Mouse (Mus musculus) c-Kit-positive CD71-positive TER-119-negative erythroid progenitor cells, embryonic 14.5 days (primary cell): ENCODE results near the gene Htra1.

Source experiments
- DNase-seq: peaks from one replicate; pipeline ENCODE4 v3.0.0-alpha.2; 2013; ENCODE audit warnings: low read depth

Gene Htra1

GRCm38 (mm10) chr7:130966876-130967275, 31.0 kb downstream of the Htra1 start:
- no peak for DNase-seq

GRCm38 (mm10) chr7:130967901-130968300, 32.0 kb downstream of the Htra1 start:
- DNase-seq = no peak

DNA sequence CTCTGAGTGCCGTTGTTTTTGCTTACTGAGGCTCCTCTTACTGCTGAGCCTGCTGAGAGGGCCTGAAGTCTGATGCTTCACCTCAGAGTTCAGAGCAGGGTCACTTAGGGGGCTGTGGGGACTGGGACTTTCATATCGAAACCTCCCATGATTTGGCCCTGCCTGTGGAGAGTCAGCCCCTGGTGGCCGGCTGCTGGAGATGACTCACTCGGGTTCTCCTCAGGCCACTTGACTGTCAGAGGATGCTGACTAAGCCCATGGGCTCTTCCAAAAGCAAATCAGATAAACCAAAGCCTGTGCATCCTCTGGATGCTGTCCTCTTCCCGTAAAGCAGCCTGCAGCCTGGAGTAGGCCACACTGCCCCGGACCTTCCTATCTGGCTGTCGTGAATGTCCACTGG, 32.6 kb downstream of the Htra1 start:
- no peak for DNase-seq

- DNase-seq = no peak
Measured at GRCm38 (mm10) chr7:130969076-130969475, 33.2 kb downstream of the Htra1 start.

GRCm38 (mm10) chr7:130969507-130969906, 33.6 kb downstream of the Htra1 start:
- no peak for DNase-seq

DNA sequence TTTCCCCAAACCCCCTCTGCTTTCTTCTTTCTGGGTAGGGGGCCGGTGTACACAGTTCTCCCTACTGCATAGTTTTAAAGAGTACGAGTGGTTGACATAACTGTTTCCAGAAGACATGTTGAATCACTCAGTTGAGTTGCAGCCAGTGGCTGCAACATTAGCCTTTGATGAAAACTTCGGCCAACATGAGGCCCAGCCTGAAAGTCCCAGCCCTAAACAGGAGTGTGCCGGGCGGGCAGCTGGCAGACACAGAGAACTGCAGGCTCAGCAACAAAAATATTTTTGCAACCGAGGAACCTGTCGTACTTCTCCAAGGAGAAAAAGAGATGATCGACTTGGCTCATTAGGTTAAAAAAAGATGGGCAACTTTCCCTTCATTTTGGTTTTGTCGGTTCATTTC, 36.9 kb downstream of the Htra1 start:
- no peak for DNase-seq

DNA sequence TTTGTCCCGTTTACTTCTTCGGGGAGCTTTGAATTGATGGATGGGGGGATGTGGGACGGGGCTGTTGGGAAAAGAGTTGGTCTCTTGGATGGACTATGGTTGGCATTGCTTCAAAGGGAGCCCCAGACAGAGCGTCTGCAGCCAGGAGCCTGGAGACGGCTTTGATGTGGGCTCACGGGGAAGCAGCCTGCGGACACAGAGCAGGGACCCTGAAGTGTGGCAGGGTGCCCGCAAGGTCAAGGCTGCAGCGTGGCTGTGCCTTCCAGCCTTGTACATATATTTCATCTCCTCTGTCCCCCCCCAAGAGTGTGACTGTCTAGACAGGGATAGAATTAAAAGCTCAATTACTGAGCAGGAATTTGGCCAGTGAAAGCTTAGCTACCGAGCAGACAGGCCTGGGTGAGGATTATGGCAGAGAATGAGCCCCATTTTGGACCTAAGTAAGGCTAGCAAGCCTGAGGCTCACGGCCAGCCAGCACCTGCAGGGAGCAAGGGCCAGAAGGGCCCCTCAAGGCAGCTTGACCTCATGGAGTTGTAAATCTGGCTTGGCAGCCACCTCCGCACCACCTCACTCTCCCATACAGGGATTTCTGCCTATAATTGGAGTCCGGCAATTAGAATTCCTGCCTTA, 40.5 kb downstream of the Htra1 start:
- DNase-seq = no peak

DNA sequence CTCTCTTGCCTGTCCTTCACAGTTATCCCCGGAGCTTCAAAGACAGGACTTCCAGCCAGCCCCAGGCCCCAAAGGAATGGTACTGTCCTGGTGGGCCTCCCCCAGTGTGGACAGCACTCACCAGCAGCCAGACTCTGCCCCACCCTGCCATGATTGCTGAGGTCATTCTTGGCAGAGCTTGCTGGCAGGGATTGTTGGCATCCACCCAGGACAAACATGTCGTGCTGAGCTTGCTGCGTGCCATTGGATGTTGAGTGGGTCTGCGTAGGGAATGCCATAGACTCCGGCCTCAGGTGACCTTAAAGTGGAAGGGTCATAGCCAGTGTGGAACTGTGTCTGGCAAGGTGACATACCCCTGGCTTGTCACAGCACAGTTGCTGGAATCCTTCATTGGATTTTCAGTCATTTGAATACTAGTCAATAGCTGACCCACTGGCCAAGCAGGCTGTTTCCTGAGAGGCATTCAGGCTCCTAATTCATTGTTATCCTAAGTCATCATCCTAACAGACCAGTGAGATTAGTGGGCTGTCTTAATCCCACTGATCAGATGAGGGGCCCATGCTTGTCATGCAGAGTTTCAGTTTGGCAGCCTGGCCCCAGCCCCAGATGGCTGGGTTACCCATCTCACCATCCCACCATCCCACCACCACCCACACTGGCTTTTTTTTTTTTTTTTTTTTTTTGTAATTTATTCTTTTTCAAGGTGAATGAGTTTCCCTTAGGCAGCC, 42.0 kb downstream of the Htra1 start:
- DNase-seq = no peak

GRCm38 (mm10) chr7:130978545-130978944, 42.6 kb downstream of the Htra1 start:
- no peak for DNase-seq

GRCm38 (mm10) chr7:130980130-130980529, 44.2 kb downstream of the Htra1 start:
- no peak for DNase-seq

- no peak for DNase-seq
Measured at GRCm38 (mm10) chr7:130982371-130982770, 46.5 kb downstream of the Htra1 start.

- no peak for DNase-seq
Measured at GRCm38 (mm10) chr7:130982881-130983280, 47.0 kb downstream of the Htra1 start.

DNA sequence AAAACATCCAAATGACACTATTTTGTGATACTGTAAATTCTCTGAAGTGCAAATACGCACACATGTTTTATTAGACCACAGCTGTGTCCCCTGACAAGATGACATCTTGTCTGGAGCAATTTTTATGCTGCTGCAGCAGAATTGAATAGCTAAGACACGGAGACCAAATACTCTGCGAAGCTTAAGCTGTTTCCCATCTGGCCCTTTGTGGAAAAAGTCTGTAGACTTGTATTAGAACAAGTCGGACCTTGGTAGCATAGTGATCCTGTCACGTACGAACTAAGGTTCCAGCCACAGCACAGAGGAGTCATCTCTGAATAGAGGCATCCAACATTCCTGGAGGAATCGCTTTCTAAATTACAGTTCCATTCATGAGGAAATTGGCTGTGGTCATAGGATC, 48.4 kb downstream of the Htra1 start:
- no peak for DNase-seq

DNA sequence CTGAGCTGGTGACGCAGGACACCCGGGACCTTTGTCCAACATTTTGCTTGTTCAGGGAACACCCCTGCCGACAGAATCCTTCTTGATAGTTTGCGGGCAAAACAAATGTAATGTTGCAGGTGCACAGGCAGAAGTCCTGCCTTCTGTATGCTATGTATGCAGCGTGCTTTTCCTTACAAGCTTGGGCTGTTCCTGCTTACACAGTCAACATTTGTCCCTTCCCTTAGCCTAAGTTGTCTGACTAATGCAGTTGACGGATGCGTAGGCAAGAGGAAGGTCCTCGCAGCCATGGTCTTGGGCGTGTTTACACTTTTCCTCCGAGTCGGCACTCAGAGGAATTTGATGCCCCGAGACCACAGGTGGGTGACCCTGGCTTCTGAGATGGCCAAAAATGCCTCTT, 49.3 kb downstream of the Htra1 start:
- DNase-seq = no peak

DNA sequence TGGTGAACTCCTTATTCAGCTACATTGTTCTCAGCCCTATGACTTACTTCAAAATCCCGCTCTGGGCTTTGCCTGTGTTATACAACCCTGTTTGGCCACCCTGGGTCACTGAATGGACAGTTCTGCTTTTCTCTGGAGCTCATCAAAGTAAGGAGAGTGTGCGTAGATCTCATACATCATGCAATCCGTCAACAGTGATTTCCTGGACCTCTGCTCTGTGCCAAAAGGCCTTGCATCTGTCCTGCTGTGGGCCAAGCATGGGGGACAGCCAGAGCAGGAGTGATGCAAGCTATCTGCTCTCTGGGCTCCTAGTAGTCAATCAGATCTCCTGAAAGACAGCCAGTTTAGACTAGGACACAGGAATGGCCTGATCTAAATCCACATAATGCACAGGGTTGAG, 49.8 kb downstream of the Htra1 start:
- DNase-seq = no peak

GRCm38 (mm10) chr7:130988146-130988545, 52.2 kb downstream of the Htra1 start:
- no peak for DNase-seq

DNA sequence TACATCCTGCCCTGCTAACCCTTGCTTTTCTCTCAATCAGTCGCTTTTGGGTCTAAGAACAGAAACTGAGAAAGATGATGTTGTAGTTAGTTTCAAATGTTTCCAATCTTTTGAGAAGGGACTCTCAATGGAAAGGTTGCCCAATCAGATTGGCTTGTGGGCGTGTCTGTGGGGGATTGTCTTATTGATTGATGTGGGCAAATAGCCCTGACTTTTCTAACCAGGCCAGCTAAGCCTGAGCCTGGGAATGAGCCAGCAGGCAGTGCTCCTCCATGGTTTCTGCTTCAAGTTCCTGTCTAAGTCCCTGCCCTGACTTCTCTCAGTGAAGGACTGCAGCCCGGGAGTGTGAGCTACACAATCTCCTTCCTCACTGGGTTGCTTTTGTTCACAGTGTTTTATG, 53.5 kb downstream of the Htra1 start:
- DNase-seq = no peak

DNA sequence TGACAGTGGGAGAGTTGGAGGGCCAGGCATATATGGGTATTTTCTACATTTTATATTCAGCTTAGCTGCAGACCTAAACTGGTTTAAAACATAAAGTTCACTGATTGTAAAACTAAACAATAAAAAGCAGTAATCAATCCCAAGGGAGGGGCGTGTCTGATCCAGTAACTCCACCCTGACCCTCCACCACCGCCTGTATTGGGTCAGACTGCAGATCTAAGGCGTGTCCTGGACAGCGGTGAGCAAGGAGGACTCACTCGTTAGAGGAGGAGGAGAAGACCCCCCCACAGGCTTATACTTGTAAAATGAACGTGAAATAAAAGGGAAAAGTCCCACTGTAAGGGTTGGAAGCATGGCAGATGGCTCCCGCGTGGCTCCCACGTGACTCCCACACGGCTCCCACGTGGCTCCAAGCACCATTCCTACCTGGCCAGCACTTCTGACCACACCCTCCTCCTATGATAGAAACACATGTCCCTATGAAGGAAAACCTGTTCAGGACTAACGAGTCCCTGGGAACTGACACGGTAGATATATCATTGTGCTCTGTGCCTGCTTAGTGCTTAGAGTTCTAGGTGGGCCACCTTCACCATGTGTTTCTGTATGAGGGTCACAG, 55.4 kb downstream of the Htra1 start:
- no peak for DNase-seq

DNA sequence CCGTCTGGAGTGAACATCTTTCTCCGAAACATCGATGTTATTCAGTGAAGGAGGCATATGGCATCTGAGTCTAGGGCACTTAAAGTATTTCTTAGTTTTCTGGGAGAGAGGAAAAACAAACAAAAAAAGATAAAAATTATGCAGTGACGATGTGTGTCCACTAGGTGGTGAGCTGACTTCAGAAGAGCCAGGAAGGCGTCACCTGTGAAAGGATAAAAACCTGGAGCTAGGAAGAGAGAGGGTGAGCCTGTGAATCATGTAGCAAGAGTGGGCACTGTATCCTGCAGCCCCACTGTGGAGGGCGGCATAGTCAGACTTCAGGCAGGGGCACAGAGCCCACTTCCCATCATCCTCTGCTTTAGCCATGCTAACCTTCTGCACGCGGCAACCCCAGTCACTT, 58.0 kb downstream of the Htra1 start:
- DNase-seq = no peak

DNA sequence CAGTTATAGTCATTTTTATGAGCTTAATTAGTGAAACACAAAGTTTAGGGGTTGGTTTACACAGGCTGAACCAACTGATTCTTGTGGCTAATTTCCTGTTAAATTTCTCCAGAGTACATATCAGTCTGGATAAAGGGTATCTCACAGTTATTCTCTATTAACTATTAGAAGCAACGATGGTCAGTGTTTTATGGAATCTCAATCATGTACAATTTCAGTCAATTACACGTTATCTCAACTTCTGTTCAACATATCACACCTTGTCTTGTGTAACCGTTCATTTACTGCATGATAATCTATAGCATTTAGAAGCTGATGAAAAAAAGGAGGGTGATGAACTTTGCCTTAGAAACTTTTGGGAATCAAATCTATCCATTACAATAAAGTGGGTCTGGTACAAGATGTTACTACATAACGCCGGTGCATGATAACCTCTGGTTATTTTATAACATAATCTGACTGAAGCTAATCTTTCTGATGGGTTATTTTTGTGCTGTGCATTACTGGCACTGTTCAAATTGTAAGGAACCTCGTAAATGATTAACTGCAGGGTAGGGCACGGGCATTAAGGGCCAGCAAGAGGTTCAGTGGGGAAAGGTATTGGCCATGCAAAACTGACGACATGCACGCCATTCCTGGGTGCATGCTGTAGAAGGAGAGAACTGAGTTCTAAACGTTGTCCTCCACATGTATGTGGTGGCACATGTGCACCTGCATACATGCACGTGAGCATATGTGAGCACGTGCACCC, 66.2 kb downstream of the Htra1 start:
- DNase-seq = no peak

- DNase-seq = no peak
Measured at GRCm38 (mm10) chr7:131004071-131004470, 68.2 kb downstream of the Htra1 start.

DNA sequence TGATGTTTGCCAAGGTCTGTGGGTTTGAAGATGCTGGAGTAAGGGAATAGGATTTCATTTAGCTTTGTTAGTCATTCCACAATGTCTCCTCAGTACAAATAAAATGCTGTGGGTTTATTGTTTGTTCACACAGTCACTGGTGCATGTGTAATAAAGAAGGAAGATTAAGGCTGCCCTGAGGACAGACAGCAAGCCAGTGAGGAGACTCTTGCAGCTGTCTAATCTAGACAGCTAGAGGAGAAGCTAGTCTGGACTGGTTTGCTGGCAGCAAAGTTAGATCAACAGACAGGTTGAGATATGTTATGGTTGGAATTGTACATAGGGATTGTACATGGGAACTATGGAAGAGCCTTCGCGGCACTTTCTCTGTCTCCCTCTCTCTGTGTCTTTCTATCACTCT, 71.3 kb downstream of the Htra1 start:
- DNase-seq = no peak

DNA sequence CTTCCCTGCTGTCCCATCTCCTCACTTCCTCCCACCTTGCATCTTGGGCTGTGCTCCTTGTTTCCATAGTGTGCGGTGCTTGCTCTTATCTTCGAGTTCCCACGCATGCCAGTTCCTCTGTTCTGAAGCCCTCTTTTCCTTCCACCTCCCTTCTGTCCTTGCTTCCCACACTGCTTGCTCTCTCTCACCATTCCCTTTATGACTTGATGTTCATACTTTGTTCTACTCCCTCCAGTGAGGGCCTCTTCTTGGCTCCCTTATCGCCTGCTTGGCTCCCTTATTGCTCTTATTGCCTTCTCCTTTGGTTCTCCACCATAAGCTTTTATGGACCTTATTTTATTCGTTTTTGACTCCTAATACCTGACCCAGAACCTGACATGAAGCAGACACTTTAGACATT, 73.3 kb downstream of the Htra1 start:
- DNase-seq = no peak
